Mouse (Mus musculus) R1 (cell line): Measurements from ENCODE around the gene Gm5431.
A peak's percentile ranks its signal among the peaks of the same experiment; 100 is the strongest.

ENCODE experiments used
- DNase-seq: peaks from one replicate; pipeline ENCODE4 v3.0.0-alpha.2; 2018; ENCODE audit warnings: low read depth, low spot score

The Gm5431 gene

DNA sequence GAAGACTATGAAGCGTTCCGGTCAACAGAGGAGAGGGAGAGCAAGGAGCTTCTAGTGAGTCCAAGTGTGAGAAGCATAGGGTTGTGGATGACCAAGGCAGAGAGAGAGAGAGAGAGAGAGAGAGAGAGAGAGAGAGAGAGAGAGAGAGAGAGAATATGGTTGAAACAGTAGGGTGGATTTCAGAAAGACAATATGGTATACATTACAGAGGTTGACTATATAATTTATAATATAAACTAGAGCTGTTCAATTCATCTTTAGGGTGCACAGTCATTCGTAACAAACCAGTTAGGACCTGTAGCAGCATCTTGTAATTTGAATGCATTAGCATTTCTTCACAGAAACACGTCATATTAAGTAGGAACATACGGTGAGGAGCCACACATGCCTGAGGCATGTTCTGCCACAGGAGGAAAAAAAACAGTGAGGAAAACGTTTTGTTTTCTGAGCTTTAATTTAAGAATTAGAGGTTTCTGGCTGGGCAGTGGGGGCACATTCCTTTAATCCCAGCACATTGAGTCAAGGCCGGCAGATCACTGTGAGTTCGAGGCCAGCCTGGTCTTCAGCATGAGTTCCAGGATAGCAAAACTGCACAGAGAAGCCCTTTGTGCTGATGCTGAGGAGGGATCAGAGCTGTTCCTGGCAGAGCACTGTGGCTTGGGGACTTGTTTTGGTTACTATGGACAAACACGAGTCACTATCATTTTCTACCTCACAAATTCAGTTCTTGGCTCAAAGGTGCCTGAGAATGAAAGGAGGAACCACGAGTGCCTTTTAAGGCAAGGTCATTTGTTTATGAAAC, 62.9 kb downstream of the Gm5431 start:
- peak; percentile 28 for DNase-seq

DNA sequence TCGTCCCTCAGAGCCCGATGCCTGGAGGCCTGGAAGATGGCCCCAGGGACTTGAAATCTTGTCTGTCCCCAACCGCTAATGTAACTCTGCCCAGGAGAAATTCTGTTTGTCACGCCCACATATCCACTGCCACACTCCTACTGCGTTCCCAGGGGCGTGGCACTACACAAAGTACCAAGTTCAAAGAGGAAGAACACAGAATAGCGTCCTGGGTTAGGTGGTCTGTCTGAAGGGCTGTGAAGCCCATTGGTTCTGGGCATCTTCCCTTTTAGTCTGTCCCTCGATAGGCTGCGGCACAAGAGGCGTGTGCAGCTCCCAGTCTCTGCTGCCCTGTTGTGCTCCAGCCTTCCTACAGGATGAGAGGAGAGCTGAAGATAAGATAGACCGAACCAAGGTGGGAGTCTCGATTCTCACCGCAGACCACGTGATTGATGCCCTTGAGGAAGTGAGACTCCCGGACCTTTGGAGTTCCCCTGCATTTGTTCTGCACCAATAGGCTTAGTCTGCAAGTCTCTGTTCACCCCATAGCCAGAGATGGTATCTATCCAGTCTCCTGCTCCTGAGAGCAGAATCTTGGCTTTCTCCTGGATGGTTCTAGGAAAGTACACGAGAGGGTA, 63.7 kb downstream of the Gm5431 start:
- DNase-seq = peak; percentile 91
